Mouse (Mus musculus): Measurements from ENCODE around the gene Loxl1. TPM values are rescaled to one million over a fixed set of nuclear protein-coding genes. Genes with fewer than 3 reads are reported as not detected.

Loxl1 gene
- polyA plus RNA-seq, 1 experiment from 2014 or later, result 53.6 TPM

DNA sequence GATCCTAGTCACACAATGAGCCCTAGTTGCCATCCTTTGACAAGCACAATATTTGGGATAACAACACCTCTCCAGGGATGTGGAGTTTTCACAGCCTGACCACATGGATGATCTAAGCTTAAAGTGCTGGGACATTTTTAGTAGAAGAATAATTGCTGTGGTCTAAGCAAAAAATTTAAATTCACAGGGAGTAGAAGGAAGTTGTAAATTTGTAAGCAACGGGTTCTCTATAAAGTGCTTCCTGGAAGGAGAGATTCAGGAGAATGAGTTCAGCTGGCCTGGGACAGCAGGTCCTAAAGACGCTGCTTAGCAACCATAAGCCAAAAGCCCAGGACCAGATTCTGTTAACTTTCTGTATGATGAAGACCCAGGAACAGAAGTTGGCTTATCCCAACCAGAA is 23.1 kb downstream of the Loxl1 start:
- Histone ChIP-seq H3K4me1 (ENCODE audit: control insufficient read depth in 2 of 2, insufficient read depth in 2 of 2, low read length in 2 of 2) (no peaks in the 10 kb centered on the region), H3K9me3 (ENCODE audit: control insufficient read depth, low read length) (no peaks in the 10 kb centered on the region), H3K27me3 (ENCODE audit: control insufficient read depth, insufficient read depth, low read length) (no peaks in the 10 kb centered on the region), H3K27ac (replicated peaks in 1 of 2; ENCODE audit: control insufficient read depth in 1 of 2, insufficient read depth in 1 of 2, low read depth in 2 of 2, low read length in 2 of 2) (no peak overlapping the region), H3K9ac (ENCODE audit: low read length) (no peak overlapping the region), H3K4me3 (ENCODE audit: control insufficient read depth in 1 of 2, insufficient read depth in 1 of 2, low read depth in 1 of 2, low read length in 2 of 2) (no peak overlapping the region), H3K4me2 (ENCODE audit: low read length) (no peak overlapping the region), H3K36me3 (ENCODE audit: control insufficient read depth, insufficient read depth, low read length) (peaks cover 49% of the 10 kb centered on the region)
- WGBS, result 90% methylated on average over 2 of the region's 2 CpGs
- no peak for ATAC-seq (ENCODE audit: insufficient number of reproducible peaks, insufficient read depth, low FRiP score, low read depth)

DNA sequence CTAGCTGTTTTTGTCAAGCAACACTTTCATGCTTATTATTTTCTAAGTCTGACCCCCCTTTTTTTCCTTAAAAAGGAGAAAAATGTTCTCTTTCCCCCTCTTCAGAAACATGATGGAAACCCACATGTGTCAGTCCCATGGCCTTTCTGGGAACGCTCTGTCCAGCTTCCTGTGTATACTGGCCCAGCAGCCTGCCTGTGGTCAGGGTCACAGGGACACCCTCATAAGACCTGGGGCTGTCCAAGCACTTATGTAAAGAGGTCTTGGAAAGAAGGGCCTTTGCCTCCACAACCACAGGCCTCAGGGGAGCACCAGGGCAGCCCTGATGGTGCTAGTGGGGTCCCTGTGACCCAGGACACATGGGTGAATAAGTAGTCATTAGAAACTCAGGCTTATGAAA is 23.9 kb downstream of the Loxl1 start:
- 71% methylated on average over 1 of the region's 1 CpGs for WGBS
- Histone ChIP-seq H3K9me3 (ENCODE audit: control insufficient read depth, low read length) (no peaks in the 10 kb centered on the region), H3K9ac (ENCODE audit: low read length) (no peak overlapping the region), H3K4me3 (ENCODE audit: control insufficient read depth in 1 of 2, insufficient read depth in 1 of 2, low read depth in 1 of 2, low read length in 2 of 2) (no peak overlapping the region), H3K4me1 (ENCODE audit: control insufficient read depth in 2 of 2, insufficient read depth in 2 of 2, low read length in 2 of 2) (no peaks in the 10 kb centered on the region), H3K27ac (replicated peaks in 1 of 2; ENCODE audit: control insufficient read depth in 1 of 2, insufficient read depth in 1 of 2, low read depth in 2 of 2, low read length in 2 of 2) (no peak overlapping the region), H3K36me3 (ENCODE audit: control insufficient read depth, insufficient read depth, low read length) (peaks cover 49% of the 10 kb centered on the region), H3K4me2 (ENCODE audit: low read length) (no peak overlapping the region), H3K27me3 (ENCODE audit: control insufficient read depth, insufficient read depth, low read length) (no peaks in the 10 kb centered on the region)
- ATAC-seq (ENCODE audit: insufficient number of reproducible peaks, insufficient read depth, low FRiP score, low read depth), result no peak

DNA sequence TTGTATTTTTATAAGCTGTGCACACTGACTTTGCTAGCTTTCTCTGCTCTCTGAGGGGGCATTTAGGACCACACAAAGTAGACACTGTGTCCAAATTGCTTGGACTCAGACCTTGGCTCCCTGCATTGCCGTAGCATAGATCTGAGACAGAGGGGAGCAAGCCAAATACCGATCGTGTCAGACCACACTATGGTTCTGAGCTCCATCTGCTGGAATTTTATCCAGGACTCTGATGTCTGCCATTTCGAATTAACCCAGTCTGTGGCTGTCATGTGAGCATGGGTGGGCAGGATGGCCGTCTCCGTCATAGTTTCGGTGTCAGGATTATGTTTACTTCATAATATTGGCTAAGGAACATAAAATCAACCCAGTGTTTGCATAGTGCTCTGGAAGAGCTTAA is 29.6 kb downstream of the Loxl1 start:
- peaks cover 8 to 17% of the 10 kb centered on the region in 2 experiments for H3K4me1 ChIP-seq (ENCODE audit: control insufficient read depth in 2 of 2, insufficient read depth in 2 of 2, low read length in 2 of 2)
- no peak overlapping the region for H3K4me2 ChIP-seq (ENCODE audit: low read length)

DNA sequence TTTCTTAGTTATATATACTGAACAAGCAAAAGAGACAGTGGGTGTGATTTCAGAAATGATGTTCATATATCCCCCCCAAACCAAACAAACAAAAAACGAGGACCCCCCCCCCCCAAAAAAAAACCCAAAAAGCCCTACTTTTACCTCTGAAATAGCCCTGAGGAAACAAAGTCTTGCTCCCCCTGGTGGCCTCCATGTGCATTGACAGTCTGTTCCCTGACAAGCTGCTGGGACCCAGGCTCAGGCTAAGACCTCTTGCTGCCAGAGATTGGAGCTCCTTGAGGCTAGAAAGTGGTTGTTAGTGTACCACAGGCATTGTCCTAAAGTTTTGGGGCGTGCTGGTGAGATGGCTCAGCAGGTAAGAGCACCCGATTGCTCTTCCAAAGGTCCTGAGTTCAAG is 31.4 kb downstream of the Loxl1 start:
- Histone ChIP-seq H3K4me3 (ENCODE audit: control insufficient read depth in 1 of 2, insufficient read depth in 1 of 2, low read depth in 1 of 2, low read length in 2 of 2) (no peak overlapping the region), H3K36me3 (ENCODE audit: control insufficient read depth, insufficient read depth, low read length) (no peaks in the 10 kb centered on the region), H3K9me3 (ENCODE audit: control insufficient read depth, low read length) (no peaks in the 10 kb centered on the region), H3K4me1 (ENCODE audit: control insufficient read depth in 2 of 2, insufficient read depth in 2 of 2, low read length in 2 of 2) (peaks cover 8 to 17% of the 10 kb centered on the region in 2 experiments), H3K4me2 (ENCODE audit: low read length) (no peak overlapping the region), H3K9ac (ENCODE audit: low read length) (no peak overlapping the region), H3K27me3 (ENCODE audit: control insufficient read depth, insufficient read depth, low read length) (no peaks in the 10 kb centered on the region), H3K27ac (replicated peaks in 1 of 2; ENCODE audit: control insufficient read depth in 1 of 2, insufficient read depth in 1 of 2, low read depth in 2 of 2, low read length in 2 of 2) (no peak overlapping the region)
- 67% methylated on average over 3 of the region's 3 CpGs for WGBS
- ATAC-seq (ENCODE audit: insufficient number of reproducible peaks, insufficient read depth, low FRiP score, low read depth), result no peak

More for the DNA sequence above, 29.6 kb downstream of the Loxl1 start:
- 54% methylated on average over 7 of the region's 7 CpGs for WGBS
- ATAC-seq (ENCODE audit: insufficient number of reproducible peaks, insufficient read depth, low FRiP score, low read depth), result no peak
- Histone ChIP-seq H3K9me3 (ENCODE audit: control insufficient read depth, low read length) (no peaks in the 10 kb centered on the region), H3K4me3 (ENCODE audit: control insufficient read depth in 1 of 2, insufficient read depth in 1 of 2, low read depth in 1 of 2, low read length in 2 of 2) (no peak overlapping the region), H3K27ac (replicated peaks in 1 of 2; ENCODE audit: control insufficient read depth in 1 of 2, insufficient read depth in 1 of 2, low read depth in 2 of 2, low read length in 2 of 2) (peak overlapping the region; percentile 2 to 55; a peak in 3 of 4 replicates), H3K36me3 (ENCODE audit: control insufficient read depth, insufficient read depth, low read length) (peaks cover 9% of the 10 kb centered on the region; the same call in 1 of the 2 replicates), H3K27me3 (ENCODE audit: control insufficient read depth, insufficient read depth, low read length) (no peaks in the 10 kb centered on the region), H3K9ac (ENCODE audit: low read length) (no peak overlapping the region)

DNA sequence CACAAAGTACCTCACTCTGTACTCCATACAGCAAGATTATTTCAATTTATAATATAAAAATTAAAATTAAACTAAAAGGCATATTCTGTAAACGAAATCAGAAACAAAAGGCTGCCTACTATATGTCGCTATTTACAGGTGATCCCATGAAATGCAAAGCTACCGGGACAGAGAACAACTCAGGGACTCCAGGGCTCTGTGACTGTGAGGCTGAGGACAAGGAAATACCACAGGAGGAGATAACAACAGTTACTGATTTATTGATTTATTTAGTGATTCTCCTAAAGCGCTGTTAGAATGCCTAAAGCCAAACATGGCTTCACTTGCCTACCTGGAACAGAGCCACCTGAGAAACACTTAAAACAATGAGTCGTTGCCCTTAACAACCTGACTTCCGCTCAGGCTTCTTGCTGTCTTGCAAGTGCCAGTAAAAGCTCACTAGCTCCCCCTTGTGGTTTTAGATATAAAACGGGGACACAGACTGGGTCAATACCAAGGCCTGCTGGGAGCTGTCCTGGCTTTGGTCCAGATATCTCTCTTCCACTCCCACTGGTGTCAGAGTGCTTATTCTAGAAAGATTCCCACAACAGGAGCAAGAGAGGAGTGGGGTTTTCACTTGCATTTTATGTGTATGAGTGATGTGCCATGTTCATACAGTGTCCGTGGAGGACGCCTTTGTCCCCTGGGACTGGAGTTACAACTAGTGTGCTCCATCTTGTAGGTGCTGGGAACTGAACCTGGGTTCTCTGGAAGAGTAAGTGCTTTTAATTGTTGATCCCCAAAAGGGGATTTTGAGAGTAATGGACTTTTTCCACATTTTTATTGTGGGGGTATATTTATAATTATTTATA is 32.5 kb downstream of the Loxl1 start:
- H3K36me3 ChIP-seq (ENCODE audit: control insufficient read depth, insufficient read depth, low read length), result no peaks in the 10 kb centered on the region
- peak overlapping the region; percentile 25; the same call in 1 of the 2 replicates for H3K4me2 ChIP-seq (ENCODE audit: low read length)
- 40% methylated on average over 9 of the region's 9 CpGs for WGBS
- peaks cover 13 to 21% of the 10 kb centered on the region in 2 experiments for H3K4me1 ChIP-seq (ENCODE audit: control insufficient read depth in 2 of 2, insufficient read depth in 2 of 2, low read length in 2 of 2)
- H3K27me3 ChIP-seq (ENCODE audit: control insufficient read depth, insufficient read depth, low read length), result no peaks in the 10 kb centered on the region
- no peak overlapping the region for H3K4me3 ChIP-seq (ENCODE audit: control insufficient read depth in 1 of 2, insufficient read depth in 1 of 2, low read depth in 1 of 2, low read length in 2 of 2)
- no peak overlapping the region for H3K9ac ChIP-seq (ENCODE audit: low read length)
- no peaks in the 10 kb centered on the region for H3K9me3 ChIP-seq (ENCODE audit: control insufficient read depth, low read length)
- H3K27ac ChIP-seq (replicated peaks in 1 of 2; ENCODE audit: control insufficient read depth in 1 of 2, insufficient read depth in 1 of 2, low read depth in 2 of 2, low read length in 2 of 2), result no peak overlapping the region
- ATAC-seq (ENCODE audit: insufficient number of reproducible peaks, insufficient read depth, low FRiP score, low read depth), result no peak; the same call in 1 of the 2 replicates

DNA sequence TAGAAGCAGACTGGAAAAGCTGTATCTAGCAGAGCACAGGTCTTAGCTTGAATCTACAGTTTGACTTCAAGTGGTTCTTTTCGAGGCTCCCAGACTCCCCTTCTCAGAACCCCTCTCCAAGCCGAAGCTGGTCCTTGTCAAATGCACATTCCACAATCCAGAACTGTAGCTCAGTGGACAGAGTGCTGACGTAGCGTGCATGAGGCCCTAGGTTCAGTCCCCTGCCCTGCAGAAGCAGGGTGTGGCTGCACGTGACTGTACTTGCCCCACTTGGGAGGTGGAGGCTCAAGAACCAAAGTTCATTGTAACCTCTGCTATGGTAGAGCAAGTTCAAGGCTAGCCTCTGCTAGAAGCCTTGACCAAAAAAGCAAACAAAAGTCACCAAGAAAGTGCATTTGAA is 33.2 kb downstream of the Loxl1 start:
- Histone ChIP-seq H3K36me3 (ENCODE audit: control insufficient read depth, insufficient read depth, low read length) (no peaks in the 10 kb centered on the region), H3K4me2 (ENCODE audit: low read length) (no peak overlapping the region), H3K4me1 (ENCODE audit: control insufficient read depth in 2 of 2, insufficient read depth in 2 of 2, low read length in 2 of 2) (peaks cover 16 to 28% of the 10 kb centered on the region in 2 experiments), H3K9me3 (ENCODE audit: control insufficient read depth, low read length) (no peaks in the 10 kb centered on the region), H3K27me3 (ENCODE audit: control insufficient read depth, insufficient read depth, low read length) (no peaks in the 10 kb centered on the region), H3K27ac (replicated peaks in 1 of 2; ENCODE audit: control insufficient read depth in 1 of 2, insufficient read depth in 1 of 2, low read depth in 2 of 2, low read length in 2 of 2) (no peak overlapping the region; a peak in 1 of 4 replicates), H3K9ac (ENCODE audit: low read length) (no peak overlapping the region), H3K4me3 (ENCODE audit: control insufficient read depth in 1 of 2, insufficient read depth in 1 of 2, low read depth in 1 of 2, low read length in 2 of 2) (no peak overlapping the region)
- 38% methylated on average over 5 of the region's 5 CpGs for WGBS
- no peak for ATAC-seq (ENCODE audit: insufficient number of reproducible peaks, insufficient read depth, low FRiP score, low read depth)

DNA sequence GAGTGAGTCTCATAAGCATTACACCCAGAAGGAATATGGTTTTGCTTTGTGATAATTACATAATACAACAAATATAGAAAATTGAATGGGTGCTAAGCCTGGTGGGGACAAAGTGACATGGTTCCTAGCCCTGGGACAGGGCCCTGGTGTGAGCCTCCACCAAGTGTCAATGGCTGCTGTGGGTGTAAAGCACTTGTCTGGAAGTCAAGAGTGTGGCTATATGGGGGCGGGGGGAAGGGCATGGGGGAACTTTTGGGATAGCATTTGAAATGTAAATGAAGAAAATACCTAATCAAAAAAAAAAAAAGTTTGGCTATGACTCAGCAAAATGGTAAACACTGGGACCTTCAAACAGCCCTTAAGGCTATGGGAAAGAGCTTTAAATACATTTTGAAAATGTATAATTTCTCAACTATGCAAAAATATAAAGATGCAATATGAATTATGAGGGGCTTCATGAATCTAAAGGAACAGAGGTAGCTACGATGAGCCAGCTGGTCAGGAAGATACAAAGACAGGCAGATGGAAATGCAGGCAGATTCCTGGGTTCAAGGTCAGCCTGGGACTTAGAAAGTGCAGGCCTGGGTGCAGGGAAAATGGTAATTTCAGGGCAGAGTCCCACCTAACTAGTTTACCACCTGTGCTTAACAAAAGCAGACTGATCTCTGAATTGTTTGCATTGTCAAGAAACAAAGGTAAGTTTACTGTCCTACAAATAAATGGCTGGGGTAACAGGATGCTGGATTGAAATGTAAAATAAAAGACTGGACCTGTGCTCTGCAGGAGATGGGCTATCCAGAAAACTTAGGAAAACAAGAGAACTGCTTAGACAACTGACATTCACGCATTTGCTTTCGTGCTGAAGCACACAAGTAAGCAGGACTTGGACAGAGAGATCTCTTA is 33.9 kb downstream of the Loxl1 start:
- ATAC-seq (ENCODE audit: insufficient number of reproducible peaks, insufficient read depth, low FRiP score, low read depth), result no peak
- Histone ChIP-seq H3K4me1 (ENCODE audit: control insufficient read depth in 2 of 2, insufficient read depth in 2 of 2, low read length in 2 of 2) (peaks cover 21 to 35% of the 10 kb centered on the region in 2 experiments), H3K27ac (replicated peaks in 1 of 2; ENCODE audit: control insufficient read depth in 1 of 2, insufficient read depth in 1 of 2, low read depth in 2 of 2, low read length in 2 of 2) (no peak overlapping the region; a peak in 1 of 4 replicates)

More for the DNA sequence above, 33.9 kb downstream of the Loxl1 start:
- 70% methylated on average over 4 of the region's 4 CpGs for WGBS
- Histone ChIP-seq H3K4me2 (ENCODE audit: low read length) (no peak overlapping the region), H3K27me3 (ENCODE audit: control insufficient read depth, insufficient read depth, low read length) (no peaks in the 10 kb centered on the region), H3K9ac (ENCODE audit: low read length) (no peak overlapping the region), H3K4me3 (ENCODE audit: control insufficient read depth in 1 of 2, insufficient read depth in 1 of 2, low read depth in 1 of 2, low read length in 2 of 2) (no peak overlapping the region), H3K36me3 (ENCODE audit: control insufficient read depth, insufficient read depth, low read length) (no peaks in the 10 kb centered on the region), H3K9me3 (ENCODE audit: control insufficient read depth, low read length) (no peaks in the 10 kb centered on the region)

Data from heart, embryonic 14.5 days (tissue).